Mouse (Mus musculus) ES-E14 (cell line): ENCODE measurements around the gene Flrt2.

Experiments
- CHD2 ChIP-seq: IDR thresholded peaks from 2 replicates; pipeline ENCODE4 v1.6.1; 2014; ENCODE audit warnings: mild to moderate bottlenecking, low read depth, low read length, inconsistent platforms
- HCFC1 ChIP-seq: IDR thresholded peaks from 2 replicates; pipeline ENCODE4 v1.6.1; 2012; ENCODE audit warnings: low read length, inconsistent platforms, borderline replicate concordance; ENCODE audit not compliant: insufficient read depth
- MAFK ChIP-seq: IDR thresholded peaks from 2 replicates; pipeline ENCODE4 v1.6.1; 2014; ENCODE audit warnings: mild to moderate bottlenecking, low read depth, low read length, inconsistent platforms; ENCODE audit not compliant: insufficient read depth
- ZNF384 ChIP-seq: IDR thresholded peaks from 2 replicates; pipeline ENCODE4 v1.6.1; 2012; ENCODE audit warnings: low read depth, low read length, inconsistent platforms

DNA sequence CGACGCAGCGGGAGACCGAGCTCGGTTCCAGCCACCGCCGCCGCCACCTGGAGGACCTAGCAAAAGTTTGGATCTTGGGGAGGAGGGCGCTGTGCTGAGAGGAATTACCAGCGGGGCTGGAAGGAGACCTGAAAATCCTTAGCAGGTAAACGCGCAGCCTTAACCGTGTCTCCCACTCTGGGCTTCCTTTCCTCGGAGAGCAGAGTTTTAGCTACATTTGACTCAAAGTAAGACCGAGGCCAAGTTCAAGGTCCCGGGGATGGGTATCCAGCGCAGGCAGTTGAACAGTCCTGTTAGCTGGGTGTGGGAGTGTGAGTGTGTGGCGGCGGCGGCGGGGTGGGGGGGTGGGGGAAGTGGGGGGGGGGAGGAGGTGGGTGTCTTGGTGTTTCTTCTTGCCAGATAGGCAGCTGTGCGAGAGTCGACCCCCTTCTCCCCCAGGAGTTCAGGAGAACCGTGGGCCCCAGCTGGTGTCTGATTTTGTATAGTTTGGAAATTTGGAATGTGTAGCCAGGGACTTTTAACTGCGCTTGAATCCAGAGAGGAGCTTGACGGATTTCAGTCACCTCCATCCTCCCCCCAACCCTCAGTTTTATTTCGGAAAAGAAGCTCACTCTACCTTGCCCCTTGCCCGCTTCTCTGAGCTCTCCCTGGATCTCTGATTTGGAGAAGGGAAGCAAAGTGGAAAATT lies 4.0 kb downstream of the Flrt2 start:
- TF ChIP-seq HCFC1 (no peak), ZNF384 (no peak), MAFK (no peak), CHD2 (no peak)
